9 mouse cellular contexts compared by ENCODE assay signal in the genomic region with DNA sequence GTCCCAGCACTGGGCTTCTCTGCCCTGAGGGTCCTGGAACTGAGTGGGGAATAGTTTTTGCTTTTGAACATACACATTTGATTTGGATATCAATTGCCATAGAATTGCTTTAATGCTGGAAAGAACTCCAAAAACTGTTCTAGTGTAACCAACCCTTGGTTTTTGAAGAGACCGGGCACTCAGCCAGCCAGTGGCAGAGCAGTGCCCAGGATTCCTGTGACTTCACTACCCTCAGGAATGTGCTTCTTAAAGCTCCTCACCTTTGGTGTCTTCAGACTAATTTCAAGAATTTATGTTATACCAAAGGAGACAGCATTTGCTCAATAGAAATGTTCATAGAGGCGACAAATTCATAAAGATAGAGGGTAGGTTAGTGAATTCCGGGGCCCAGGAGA. TPM values are rescaled to one million over a fixed set of nuclear protein-coding genes. Genes with fewer than 3 reads are reported as not detected.
DNase-seq lines count a peak whose midpoint lies in the region; ATAC-seq lines count a peak whose summit lies in the region.
"Had no signal": no experiment of that assay in that cellular context is flagged by ENCODE, and none has a peak within 500 bp of the region (broad histone marks: within the 10 kb centered on the region; RNA-seq: fewer than 3 reads in every experiment).

No protein-coding gene starts in this region.

- H3K36me3 ChIP-seq in heart, embryonic 10.5 days = peaks cover 7% of the 10 kb centered on the region
- H3K36me3 ChIP-seq in intestine, embryonic 14.5 days (ENCODE audit: control insufficient read depth, insufficient read depth, low read length) = peaks cover 9% of the 10 kb centered on the region
- H3K36me3 ChIP-seq in lung, embryonic 16.5 days (ENCODE audit: control insufficient read depth, insufficient read depth, low read length) = no peaks in the 10 kb centered on the region; the same call in 1 of the 2 replicates

- peak overlapping the region; percentile 40 for H3K4me2 ChIP-seq in intestine, embryonic 14.5 days (ENCODE audit: low read length)
- H3K4me2 ChIP-seq in lung, embryonic 16.5 days (ENCODE audit: low read depth, low read length) = peak overlapping the region; percentile 4

- no peaks in the 10 kb centered on the region for H3K9me3 ChIP-seq in heart, embryonic 10.5 days
- H3K9me3 ChIP-seq in intestine, embryonic 14.5 days (ENCODE audit: control insufficient read depth, low read length) = no peaks in the 10 kb centered on the region
- no peaks in the 10 kb centered on the region for H3K9me3 ChIP-seq in lung, embryonic 16.5 days (ENCODE audit: control insufficient read depth, low read length)

- DNase-seq in heart, embryonic 10.5 days (ENCODE audit: low spot score) = no peak
- no peak for DNase-seq in heart, adult 18-20 months
- peak; percentile 74 for DNase-seq in adrenal gland, postnatal 14 days
- no peak for DNase-seq in intestine, embryonic 14.5 days (ENCODE audit: low spot score)
- DNase-seq in frontal cortex, postnatal 36 days (ENCODE audit: low spot score in 2 of 2) = no peak

- H3K4me3 ChIP-seq in heart, embryonic 10.5 days = no peak overlapping the region
- no peak overlapping the region for H3K4me3 ChIP-seq in intestine, embryonic 14.5 days (ENCODE audit: low read depth, low read length)
- no peak overlapping the region for H3K4me3 ChIP-seq in lung, embryonic 16.5 days (ENCODE audit: low read length)
- H3K4me3 ChIP-seq: erythroblast, embryonic 14.5 days had no signal

- H3K9ac ChIP-seq in intestine, embryonic 14.5 days (ENCODE audit: low read length) = no peak overlapping the region
- H3K9ac ChIP-seq in lung, embryonic 16.5 days (ENCODE audit: low read length) = peak overlapping the region; percentile 54; the same call in 1 of the 2 replicates

- no peaks in the 10 kb centered on the region for H3K27me3 ChIP-seq in heart, embryonic 10.5 days (ENCODE audit: insufficient read depth, poor library complexity, severe bottlenecking)
- no peaks in the 10 kb centered on the region for H3K27me3 ChIP-seq in intestine, embryonic 14.5 days (replicated peaks; ENCODE audit: control insufficient read depth, insufficient read depth, low read length)
- H3K27me3 ChIP-seq in lung, embryonic 16.5 days (ENCODE audit: control insufficient read depth, insufficient read depth, low read depth, low read length) = no peaks in the 10 kb centered on the region

- H3K4me1 ChIP-seq in heart, embryonic 10.5 days = peaks cover 49% of the 10 kb centered on the region
- H3K4me1 ChIP-seq in intestine, embryonic 14.5 days (replicated peaks; ENCODE audit: control insufficient read depth, insufficient read depth, low read length) = peaks cover 56% of the 10 kb centered on the region
- H3K4me1 ChIP-seq in lung, embryonic 16.5 days (replicated peaks; ENCODE audit: control insufficient read depth, insufficient read depth, low read length) = peaks cover 70% of the 10 kb centered on the region

- H3K27ac ChIP-seq in heart, embryonic 10.5 days = peak overlapping the region; percentile 88
- H3K27ac ChIP-seq in intestine, embryonic 14.5 days (ENCODE audit: low read depth) = peak overlapping the region; percentile 90
- peak overlapping the region; percentile 98 for H3K27ac ChIP-seq in lung, embryonic 16.5 days (ENCODE audit: low read length)

- 82% methylated on average over 3 of the region's 3 CpGs for WGBS in heart, embryonic 10.5 days
- WGBS in intestine, embryonic 14.5 days = 74% methylated on average over 3 of the region's 3 CpGs
- 46% methylated on average over 3 of the region's 3 CpGs for WGBS in lung, embryonic 16.5 days

- no peak for ATAC-seq in intestine, embryonic 14.5 days (replicated peaks; ENCODE audit: low FRiP score, low TSS enrichment, low read depth)
- ATAC-seq in lung, embryonic 16.5 days (ENCODE audit: low read depth) = no peak
- ATAC-seq in granulocyte monocyte progenitor cell, adult 5-6 weeks (replicated peaks; ENCODE audit: poor library complexity, severe bottlenecking) = no peak
- ATAC-seq in cerebellum, adult (ENCODE audit: insufficient number of reproducible peaks, low FRiP score, low TSS enrichment) = no peak

RNA-seq across cellular contexts. Expression of a gene that starts 33.1 kb away (rescaled TPM):
- 3.6 and 4.5 TPM in 2 replicates for polyA plus RNA-seq in heart, embryonic 10.5 days (2016; fragmentation: Nextera tagmentation; extraction: Ambion mirVana)
- total RNA-seq in heart, adult 18-20 months (2021) = 10 to 100 TPM; 19.3 to 20.6 TPM
- 28.0 and 31.0 TPM in 2 replicates for total RNA-seq in adrenal gland, postnatal 14 days (2021)
- 9.9 and 10.7 TPM in 2 replicates for polyA plus RNA-seq in intestine, embryonic 14.5 days (2014; fragmentation: Nextera tagmentation; extraction: Ambion mirVana)
- polyA plus RNA-seq in lung, embryonic 16.5 days (2015; fragmentation: Nextera tagmentation; extraction: Ambion mirVana) = 7.0 and 8.0 TPM in 2 replicates
- total RNA-seq in granulocyte monocyte progenitor cell, adult 5-6 weeks (2014; fragmentation: Nextera tagmentation) = 0.51 TPM in 1 of 2 replicates, not detected in the other
- not detected in 2 replicates for total RNA-seq in granulocyte monocyte progenitor cell, adult 5-6 weeks (2017)
- polyA plus RNA-seq: erythroblast, embryonic 14.5 days had no signal

RNA-seq across cellular contexts. Expression of a gene that starts 37.9 kb away (rescaled TPM):
- polyA plus RNA-seq in heart, embryonic 10.5 days (2016; fragmentation: Nextera tagmentation; extraction: Ambion mirVana) = 0.26 TPM in 1 of 2 replicates, not detected in the other
- total RNA-seq in heart, adult 18-20 months (2021) = not detected
- total RNA-seq in adrenal gland, postnatal 14 days (2021) = not detected in 2 replicates
- polyA plus RNA-seq in intestine, embryonic 14.5 days (2014; fragmentation: Nextera tagmentation; extraction: Ambion mirVana) = 0.50 and 0.92 TPM in 2 replicates
- polyA plus RNA-seq in lung, embryonic 16.5 days (2015; fragmentation: Nextera tagmentation; extraction: Ambion mirVana) = 0.28 and 0.49 TPM in 2 replicates
- total RNA-seq in granulocyte monocyte progenitor cell, adult 5-6 weeks (2014; fragmentation: Nextera tagmentation) = not detected in 2 replicates
- total RNA-seq in granulocyte monocyte progenitor cell, adult 5-6 weeks (2017) = not detected in 2 replicates
- polyA plus RNA-seq: erythroblast, embryonic 14.5 days had no signal

Comparison
In these comparisons a context has a peak if more than half of its experiments do, and no peak if none do; other contexts are left out.
1. RNA of a gene that starts 33.1 kb away (total RNA-seq): 28.0 to 31.0 TPM in adrenal gland, postnatal 14 days and 19.3 to 20.6 TPM in heart, adult 18-20 months; 0.51 TPM in granulocyte monocyte progenitor cell, adult 5-6 weeks; every median in the first group is over 10 times any median in the second.
2. Peak in every context shown above with its lines, with median percentiles within 50 percentile points of each other: H3K27ac ChIP-seq.